Mouse (Mus musculus) megakaryocyte, adult 5-6 weeks (primary cell): ENCODE measurements around the gene Fam181b. TPM values are rescaled to one million over a fixed set of nuclear protein-coding genes. Genes with fewer than 3 reads are reported as not detected.

ENCODE experiments used
- ATAC-seq: 2 replicates; pipeline ENCODE4 v1.8.0; 2016; ENCODE audit warnings: mild to moderate bottlenecking, inconsistent platforms; ENCODE audit not compliant: poor library complexity, severe bottlenecking
- total RNA-seq, 2 experiments: library from RNA; stranded (forward) in 1 of 2; stranded (reverse) in 1 of 2; fragments of 153-499, 151-499 nt in 1 of 2; fragments of 221-1000, 200-1000 nt in 1 of 2; gene quantifications; 2 replicates each; pipeline versions ENCODE4 v1.2.3 to v1.2.4; 2015 to 2017

The Fam181b gene
- total RNA-seq (2015) = not detected in 2 replicates
- total RNA-seq (2017) = not detected in 2 replicates

GRCm38 (mm10) chr7:93079785-93080730 is at the start of gene Fam181b:
Gene Fam181b (plus strand): TSS chr7:93079865.
- ATAC-seq = peak; percentile 66; the same call in 1 of the 2 replicates

GRCm38 (mm10) chr7:93037763-93038471 is 41.7 kb upstream of the Fam181b start:
- no peak for ATAC-seq

- no peak for ATAC-seq
Observed at GRCm38 (mm10) chr7:93038472-93038828, 41.2 kb upstream of the Fam181b start.

DNA sequence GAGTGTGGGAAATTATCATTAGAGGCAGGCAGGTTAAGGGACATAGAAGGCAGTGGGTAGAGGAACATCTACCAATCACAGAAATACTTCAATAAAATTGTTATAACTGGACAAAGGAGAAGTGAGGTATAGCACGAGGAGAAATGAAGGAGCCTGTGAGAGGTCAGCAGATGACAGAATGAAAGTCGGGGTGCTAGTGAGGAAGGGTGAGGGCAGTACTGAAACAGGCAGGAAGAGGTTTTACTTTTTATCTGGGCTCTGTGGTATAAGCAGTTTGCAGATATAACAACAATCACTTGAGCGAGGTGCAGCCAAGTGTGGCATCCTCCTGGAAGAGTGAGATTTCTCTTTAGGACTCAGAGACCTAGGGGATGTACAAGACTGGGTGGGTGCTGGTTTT is 40.1 kb upstream of the Fam181b start:
- ATAC-seq = no peak

DNA sequence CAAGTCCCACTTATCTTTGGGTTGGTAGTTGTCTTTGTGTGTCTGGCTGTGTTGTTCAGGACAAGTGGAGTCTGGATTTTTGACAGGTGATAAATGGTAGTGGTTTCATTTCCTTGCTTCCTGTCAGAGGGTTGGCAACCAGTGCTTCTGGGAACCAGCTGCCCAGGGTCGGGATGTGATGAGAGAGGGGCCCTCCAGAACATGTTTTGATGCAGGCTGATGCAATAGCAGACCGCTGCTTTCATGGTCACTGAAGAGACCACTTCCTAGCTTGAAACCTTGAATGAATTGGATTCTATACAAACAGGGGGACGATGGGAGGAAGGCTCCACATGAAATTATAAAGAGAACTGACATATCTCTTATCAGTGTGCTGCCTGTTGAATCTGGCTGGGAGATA is 35.3 kb upstream of the Fam181b start:
- ATAC-seq = no peak

- no peak for ATAC-seq
Observed at GRCm38 (mm10) chr7:93044788-93045187, 34.9 kb upstream of the Fam181b start.

- no peak for ATAC-seq
Observed at GRCm38 (mm10) chr7:93060831-93061230, 18.8 kb upstream of the Fam181b start.

- no peak for ATAC-seq
Observed at GRCm38 (mm10) chr7:93061747-93062146, 17.9 kb upstream of the Fam181b start.

- no peak for ATAC-seq
Observed at GRCm38 (mm10) chr7:93062189-93062588, 17.5 kb upstream of the Fam181b start.

DNA sequence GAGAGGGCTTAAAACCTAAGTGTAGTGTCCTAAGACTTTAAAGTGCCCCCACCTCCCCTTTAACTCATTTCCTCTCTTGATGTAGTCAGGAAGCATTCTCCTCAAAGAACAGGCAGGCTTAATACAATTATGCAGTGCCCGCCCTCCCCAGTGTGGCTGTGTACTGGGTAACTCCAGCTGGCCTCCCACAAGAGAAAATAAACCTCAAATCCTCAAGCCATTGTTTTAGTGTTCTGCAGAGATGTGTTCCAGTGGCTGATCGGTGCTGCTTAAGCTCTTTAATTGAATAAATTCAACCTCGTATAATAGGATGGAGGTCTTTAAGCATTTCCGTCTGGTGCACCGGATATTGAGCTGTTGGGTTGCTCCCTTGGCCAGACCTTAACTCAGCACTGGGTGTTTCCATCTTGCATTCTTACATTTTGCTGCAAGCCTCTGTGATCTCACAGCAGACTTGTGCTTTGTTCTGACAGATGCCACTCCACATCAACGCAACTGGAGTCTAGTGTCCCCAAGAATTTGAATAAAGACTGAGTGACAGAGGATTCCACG is 12.1 kb upstream of the Fam181b start:
- ATAC-seq = no peak

DNA sequence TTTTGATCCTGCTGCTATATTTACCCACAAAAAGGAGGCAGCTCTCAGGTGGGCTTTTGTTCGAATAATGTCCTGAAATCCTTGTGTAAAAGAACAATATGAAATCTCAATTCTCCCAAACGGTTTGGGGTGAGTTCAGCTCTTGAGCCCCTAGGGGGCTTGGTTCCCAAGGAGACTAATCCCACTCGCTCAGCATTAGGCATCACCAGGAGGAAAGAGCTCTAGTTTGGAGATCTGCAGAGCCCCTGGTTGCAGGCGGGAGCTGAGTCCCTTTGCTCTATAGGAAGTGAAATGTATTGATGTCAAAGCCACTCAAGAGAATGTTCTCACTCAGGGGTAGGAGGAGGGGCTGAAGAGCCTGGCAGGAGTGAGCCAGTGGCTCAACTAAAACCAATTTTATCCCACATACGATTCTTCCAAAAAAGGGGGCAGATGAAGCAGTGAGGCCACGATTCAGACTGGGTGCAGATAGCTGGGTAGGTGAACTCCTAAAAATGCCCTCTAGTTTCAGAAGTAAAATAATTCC is 3.2 kb upstream of the Fam181b start:
- no peak for ATAC-seq

DNA sequence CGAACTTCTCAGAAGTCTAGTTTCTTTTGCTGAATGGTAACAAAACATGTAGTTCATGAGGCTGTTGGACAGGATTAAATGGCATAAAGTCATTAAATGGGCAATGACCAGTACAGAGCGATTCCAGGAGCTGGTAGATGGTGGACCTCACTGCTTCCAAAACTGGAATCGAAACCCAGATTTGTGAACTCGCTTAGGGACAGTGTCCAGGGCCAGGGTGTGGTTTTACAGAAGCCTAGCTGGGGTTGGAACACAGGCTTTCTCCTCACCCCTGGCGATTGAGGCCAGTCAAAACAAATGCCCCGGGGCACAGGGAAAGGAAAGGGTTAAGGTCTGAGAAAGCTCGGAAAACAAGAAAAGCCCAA is 263 bp upstream of the Fam181b start:
- ATAC-seq = no peak

GRCm38 (mm10) chr7:93080731-93081430 is 1.2 kb downstream of the Fam181b start:
- ATAC-seq = 0 out of 2 replicates have a peak, but pooled peaks have one; percentile 19

DNA sequence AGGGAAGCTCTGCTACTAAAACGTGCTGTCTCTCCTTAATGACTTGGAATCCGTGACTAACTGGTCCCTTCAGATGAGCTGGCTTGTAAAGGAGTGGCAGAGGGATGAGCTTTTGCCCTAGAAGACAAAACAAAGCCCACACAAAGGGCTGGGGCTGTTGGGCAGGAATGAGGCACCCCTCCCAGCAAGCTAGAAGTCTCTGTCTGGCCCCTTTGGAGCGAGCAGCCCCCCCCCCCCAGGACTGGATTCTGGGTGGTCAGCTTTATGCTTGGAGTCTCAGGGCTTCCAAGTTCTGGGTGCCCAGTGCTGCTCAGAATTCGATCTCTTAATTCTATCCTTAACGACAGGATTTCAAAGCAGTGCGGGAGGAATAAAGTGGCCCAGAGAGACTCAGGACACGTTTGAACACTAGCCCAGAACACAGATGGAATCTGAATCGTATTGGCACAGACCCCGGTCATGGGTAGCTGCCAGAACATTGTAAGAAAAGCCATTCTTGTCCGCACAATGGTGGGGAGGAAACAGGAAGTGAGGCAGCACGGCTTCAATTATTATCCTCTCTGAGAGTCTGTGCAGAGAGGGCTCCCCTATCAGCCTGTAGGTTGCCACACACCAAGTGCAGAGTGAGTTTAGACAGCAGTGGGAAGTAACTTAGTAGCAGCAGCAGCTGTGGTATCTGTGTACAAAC is 13.8 kb downstream of the Fam181b start:
- ATAC-seq = peak; percentile 83

DNA sequence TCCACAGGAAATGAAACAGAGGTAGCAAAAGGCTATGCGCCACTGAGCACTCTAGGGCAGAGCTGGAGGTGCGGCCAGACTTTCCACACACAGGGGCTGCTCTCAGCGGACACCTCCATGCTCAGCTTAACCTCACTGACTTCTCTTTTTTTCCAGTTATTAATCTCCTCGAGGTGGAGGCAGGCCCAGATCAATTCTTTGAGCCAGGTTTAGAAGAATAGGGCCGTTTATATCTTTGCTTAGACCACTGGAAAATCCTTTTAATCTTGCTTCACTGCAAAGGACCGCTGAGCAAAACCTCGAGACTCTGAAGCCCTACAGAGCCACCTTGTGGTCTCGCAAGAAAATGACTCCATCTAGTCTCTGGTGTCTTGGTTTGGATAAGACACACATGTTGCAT is 15.8 kb downstream of the Fam181b start:
- peak; percentile 71 for ATAC-seq

DNA sequence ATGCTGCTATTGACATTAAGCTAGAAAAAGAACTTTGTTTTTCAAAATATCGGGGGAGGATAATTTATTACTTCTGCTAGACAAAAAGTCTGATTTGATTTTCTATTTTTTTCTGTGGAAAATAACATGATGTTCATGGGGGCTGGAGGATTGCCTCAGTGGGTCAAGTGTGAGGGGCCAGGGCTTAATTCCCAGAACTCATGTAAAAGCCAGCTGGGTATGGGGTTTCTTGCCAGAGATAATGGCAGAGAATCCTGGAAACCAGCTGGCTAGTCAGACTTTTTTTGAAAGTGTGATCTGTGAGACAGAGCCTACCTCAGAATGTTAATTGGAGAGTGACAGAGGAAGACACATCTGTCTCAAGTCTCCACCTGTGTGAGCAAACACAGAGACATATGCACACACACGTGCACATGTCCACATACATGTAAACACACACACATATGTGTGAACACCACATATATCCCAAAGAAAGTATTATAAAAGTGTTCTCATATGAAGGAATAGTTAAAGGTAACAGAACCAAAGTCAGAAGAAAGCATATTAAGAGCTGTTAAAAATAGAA is 25.2 kb downstream of the Fam181b start:
- no peak for ATAC-seq

DNA sequence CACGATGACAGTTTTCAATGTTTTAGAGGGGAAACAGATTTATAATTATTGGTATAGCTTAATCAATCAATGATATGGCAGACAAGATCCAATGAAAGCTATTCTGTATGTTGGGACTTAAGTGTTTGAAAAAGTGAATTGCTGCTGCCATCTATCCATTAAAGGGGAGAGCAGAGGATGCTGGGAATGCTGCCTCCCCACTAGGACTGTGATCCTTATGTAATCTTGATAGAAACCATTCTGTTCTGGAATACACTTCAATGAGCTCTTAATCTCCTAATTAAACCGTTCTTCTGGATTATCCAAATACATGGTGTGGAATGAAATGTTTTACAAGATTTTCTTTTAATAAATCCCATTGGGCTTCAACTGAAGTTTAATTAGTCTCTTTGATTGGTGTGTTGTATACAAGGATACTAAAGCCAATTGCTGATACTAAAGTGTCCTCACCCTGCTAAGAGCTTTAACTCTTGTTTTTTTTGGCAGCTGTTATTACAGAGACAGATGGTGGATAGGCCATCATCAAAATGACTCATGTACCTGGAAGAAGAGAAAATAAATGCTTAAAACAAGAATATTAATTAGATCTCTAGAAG is 30.8 kb downstream of the Fam181b start:
- no peak for ATAC-seq

GRCm38 (mm10) chr7:93111056-93111455 is 31.4 kb downstream of the Fam181b start:
- no peak for ATAC-seq

DNA sequence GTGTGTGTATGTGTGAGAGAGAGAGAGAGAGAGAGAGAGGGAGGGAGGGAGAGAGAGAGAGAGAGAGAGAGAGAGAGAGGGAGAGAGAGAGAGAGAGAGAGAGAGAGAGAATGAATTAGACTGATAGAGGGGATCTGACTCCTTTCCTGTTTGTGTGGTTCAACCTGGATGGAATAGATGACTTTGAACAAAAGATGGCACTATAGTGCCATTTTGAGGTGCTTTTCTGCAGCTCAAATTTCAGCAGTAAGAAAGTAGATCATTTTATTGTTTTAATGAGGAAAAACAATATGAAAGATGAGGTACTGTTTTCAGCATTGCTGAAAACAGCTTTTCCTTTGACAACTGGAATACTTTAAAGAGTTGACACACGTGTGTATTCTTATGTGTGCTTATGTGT is 37.9 kb downstream of the Fam181b start:
- no peak for ATAC-seq

GRCm38 (mm10) chr7:93123936-93124335 is 44.3 kb downstream of the Fam181b start:
- ATAC-seq = no peak
